Mouse (Mus musculus) cerebellum, adult 11 months (tissue): Measurements from ENCODE around the gene Stoml1.

Source experiments
- DNase-seq: peaks from one replicate; pipeline ENCODE4 v3.0.0; 2022

Gene Stoml1

GRCm38 (mm10) chr9:58253033-58253804, at the start of gene Stoml1:
TSS of gene Stoml1 (plus strand) at chr9:58253164.
- peak; percentile 89 for DNase-seq

GRCm38 (mm10) chr9:58203516-58204447, 49.2 kb upstream of the Stoml1 start, which contains the start of the genes Islr and Islr2:
TSS of gene Islr (minus strand) at chr9:58204306.
TSS of gene Islr2 (minus strand) at chr9:58204319.
- peak; percentile 16 for DNase-seq

DNA sequence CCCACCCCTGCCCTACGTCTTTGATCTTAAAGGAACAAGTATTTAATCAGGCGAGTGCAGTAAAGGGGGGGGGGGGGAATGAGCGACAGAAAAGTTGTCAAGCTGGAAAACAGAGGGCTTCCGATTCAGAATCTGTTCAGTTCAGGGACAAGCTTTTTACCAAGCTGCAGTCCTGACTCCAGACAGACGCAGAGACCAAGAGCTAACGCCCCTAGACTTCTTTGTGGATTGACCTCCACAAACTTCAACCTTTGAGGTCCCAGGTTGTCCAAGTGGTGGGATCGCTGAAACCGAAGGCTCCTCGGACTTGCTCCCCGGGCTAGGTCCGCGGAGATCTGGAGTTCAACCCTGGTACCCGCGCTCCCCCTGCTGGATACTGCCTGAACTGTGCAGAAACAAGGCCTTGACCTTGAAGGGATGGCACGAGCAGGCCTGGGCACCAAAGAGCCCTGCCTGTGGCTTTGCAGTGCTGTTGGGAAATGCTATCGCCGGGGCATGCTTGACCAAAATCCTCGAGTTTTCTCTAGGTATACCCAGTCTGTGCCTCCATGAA, 48.4 kb upstream of the Stoml1 start:
- peak; percentile 87 for DNase-seq

DNA sequence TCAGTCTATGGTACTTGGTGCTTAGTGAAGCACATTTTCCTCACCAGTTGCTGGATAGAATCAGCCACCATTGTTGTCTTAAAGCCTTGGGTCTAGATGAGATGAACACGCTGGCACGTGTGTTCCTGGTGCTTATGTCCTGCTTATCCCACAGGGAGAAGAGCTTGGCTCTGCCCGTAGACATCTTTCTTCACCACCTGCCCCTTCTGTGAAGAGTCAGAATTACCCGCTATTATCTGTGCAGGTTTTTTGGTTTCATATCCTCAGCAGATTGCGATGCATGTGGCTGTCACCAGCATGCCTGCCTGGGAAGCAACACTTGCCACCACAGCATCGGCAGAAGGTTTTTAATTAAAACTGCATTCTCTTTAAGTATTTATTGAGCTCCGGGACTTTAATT, 47.0 kb upstream of the Stoml1 start:
- DNase-seq: no peak

GRCm38 (mm10) chr9:58209462-58210303, 43.3 kb upstream of the Stoml1 start:
- DNase-seq: no peak

DNA sequence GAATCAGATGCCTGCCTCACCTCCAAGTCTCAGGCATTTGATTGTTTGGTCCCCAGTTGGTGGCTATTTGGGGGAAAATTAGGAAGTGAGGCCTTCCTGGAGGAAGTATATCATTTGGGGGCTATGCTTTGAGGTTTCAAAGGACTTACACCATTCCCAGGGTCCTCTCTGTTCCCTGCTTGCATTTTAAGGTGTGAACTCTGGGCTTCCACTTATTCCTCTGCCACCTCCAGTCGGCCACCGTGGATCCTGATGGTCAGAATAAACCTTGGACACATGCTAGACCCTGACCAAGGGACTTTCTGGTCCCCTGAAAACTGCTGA, 42.7 kb upstream of the Stoml1 start:
- no peak for DNase-seq

DNA sequence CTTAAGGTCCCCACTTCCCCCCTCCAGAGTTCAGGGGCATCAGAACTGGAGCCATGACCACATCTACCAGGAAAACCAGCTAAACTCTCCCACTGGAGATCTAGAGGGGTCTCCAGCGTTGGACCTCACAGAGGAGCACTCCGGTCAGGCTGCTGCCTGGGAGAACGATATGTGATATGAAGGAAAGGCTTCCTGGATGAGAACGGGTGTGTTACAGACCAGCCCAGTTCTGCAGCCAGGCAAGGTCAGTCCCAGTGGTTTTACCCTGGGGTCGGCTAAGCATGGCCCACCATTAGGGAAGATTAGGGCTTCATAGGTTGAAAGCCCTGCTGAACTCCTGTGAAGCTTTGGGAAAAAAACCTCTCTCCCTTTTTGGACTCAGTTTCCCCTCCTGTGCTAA, 39.6 kb upstream of the Stoml1 start:
- no peak for DNase-seq

- DNase-seq: no peak
Measured at GRCm38 (mm10) chr9:58213865-58214264, 39.1 kb upstream of the Stoml1 start.

DNA sequence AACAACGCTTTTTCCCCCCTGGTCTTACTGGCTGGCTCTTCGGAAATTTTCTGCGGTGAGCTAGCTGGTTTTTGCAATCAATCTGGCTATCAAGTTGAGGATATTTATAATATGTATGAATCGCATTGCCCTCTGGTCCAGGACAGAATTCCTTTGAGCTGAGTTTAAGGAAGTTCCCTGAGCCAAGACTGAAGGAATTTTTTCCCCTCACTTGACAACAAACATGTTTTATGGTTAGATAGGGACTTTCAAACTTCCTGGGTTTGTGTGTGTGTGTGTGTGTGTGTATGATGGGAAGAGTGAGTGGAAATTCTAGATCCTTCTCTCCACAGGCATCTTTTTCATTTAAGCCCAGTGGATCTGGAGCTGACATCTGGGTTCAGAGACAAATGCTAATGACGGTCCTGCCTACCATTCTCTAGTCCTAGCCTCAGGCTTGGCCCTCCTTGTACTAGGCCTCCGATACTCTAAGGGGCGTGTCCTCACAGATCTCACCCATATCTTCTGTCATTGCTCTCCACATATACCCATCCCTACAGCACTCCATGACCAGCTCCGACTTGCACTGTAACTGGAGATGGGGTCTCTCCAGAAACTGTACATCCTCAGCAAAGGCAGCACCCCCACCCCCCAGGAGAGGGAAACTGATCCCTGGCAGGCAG, 38.3 kb upstream of the Stoml1 start:
- no peak for DNase-seq

GRCm38 (mm10) chr9:58216402-58216801, 36.6 kb upstream of the Stoml1 start:
- DNase-seq: no peak

- DNase-seq: no peak
Measured at GRCm38 (mm10) chr9:58218539-58218938, 34.4 kb upstream of the Stoml1 start.

DNA sequence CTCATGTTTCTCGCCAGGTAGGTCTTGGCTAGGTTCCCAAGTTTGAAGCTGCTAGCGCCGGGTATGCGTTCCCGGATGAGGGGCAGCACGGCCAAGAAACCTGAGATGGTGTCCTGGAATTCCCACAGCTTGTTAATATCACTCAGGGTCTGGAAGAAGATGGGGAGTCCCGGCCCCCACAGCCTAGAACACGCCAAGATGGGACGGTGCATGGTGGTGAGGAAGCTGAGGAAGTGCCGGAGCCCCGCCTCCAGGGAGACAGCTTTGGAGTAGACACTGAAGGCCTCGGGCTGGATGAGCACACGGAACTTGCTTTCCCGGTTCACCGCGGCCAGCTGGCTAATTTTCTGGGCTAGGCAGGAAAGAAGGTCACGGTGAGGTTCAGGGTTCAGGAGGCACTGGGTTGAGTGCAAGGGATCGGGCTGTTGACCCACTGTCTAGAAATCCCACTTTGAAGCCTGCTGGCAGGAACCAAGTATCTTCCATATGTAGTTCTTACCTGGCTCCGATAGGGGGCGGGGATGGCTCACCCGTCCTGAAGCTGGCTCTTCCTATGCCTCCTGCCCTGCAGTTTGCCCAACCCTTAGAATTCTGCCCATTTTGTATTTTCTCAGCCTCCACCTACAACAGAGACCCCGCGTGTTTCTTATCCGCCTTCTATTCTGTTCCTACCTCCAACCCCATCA, 32.6 kb upstream of the Stoml1 start:
- peak; percentile 25 for DNase-seq

DNA sequence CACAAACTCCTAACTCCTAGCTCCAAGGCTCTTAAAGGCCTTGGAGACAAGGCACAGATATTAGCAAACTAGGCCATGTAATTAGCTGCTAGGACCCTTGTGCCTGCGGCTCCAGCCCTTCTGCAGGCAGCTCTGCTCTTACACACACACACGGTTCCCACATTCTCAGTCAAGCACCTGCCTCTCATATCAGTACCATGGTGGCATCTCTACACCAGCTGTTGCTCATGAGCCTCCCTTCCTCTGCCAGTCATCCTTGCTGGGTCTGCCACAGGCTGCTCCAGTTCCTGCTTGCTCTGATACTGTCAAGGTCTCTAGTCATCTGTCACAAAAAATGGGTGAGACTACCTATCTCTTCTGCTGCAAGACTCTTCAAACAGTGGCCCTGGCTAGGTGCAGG, 28.6 kb upstream of the Stoml1 start:
- DNase-seq: no peak

DNA sequence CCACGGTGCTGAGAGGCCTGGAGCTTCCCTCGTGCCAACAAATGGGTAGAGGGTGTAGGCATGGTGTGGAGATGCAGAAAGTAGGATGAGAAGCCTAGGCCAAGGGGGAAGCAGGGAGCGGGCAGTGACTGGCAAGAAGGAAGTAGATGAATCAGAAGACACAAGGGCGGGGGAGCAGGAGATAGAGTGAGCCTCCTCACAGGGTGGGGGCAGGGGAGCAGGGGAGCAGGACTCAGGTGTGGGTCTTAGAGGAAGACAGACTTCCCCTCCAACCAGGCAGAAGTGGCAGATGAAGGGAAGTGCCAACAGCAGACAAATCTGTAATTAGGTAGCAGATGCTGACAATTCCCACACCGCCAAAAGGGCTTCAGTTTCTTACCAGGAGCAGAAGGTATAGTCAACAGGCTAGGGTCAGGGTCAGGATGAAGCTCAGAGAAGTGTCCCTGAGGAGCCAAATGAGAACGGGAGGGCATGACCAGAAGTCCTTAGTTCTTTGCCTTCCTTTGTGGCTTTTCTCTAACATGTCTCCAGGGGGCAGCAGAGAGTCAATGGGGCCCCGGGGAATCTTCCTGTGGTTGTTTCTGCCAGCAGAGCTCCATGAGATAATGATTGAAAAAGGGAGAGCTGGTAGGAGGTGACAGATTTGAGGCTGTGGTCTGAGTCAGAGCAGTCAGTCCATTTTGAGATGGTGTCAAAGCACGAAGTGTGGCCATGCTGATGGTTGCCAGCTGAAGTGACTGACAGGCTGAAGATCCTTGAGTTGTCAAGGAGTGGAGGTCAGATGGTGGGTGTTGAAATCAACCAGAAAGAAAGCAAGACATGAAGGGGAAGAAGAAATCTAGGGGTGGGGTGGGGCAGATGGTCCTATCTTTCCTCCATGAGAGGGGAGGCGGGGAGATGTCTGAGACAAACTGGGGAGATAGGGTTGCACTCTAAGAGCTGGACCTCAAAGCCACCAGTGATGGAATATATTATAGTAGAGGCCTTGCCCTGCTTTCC, 26.8 kb upstream of the Stoml1 start:
- DNase-seq: peak; percentile 33

DNA sequence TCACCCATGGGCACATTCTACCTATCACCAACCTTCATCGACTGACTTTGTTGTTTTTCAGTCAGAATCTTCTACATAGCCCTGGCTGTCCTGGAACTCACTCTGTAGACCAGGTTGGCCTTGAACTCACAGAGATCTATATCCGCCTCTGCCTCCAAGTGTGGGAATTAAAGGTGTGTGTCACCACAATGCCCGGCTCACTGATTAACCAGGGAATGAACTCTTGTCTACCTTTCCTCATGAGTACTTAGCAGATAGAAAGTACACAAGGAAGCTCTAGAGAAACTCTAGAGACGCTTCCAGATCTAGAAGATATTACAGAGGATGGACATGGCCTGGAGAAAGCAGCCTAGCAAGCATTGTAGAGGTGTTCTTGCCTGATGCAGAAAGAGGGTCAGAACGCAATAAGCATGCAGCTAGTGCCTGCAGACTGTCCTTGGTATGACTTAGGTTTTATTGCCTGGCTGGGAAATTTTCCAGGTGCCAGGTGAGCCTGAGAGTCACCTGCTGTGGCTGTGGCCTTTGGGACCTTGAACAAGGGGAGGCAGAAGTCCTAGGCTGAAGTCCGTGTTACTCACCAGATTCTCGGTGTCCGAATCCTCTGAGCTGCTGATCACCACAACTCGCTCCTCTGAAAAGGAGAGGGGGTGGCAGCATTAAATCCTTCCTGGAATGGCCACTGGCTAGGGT, 24.0 kb upstream of the Stoml1 start:
- DNase-seq: no peak

DNA sequence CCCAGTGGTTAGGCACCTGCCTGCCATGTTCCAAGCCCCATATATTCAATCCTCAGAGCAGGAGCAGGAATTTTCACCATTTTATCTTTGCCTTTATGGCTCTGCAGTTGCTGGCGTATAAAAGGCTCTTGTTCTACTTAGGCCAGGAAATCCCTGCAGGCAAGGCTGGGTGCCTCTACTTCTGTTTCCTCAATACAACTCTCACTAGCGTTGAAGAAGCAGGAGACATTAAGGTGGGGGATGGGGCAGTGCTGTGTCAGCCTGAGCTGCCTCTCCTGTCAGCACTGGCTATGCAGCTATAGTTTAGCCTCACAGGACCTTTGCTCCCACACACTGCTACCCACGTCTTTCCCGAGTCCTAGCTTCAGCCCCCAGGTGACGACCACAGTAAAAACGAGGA, 21.2 kb upstream of the Stoml1 start:
- DNase-seq: no peak

DNA sequence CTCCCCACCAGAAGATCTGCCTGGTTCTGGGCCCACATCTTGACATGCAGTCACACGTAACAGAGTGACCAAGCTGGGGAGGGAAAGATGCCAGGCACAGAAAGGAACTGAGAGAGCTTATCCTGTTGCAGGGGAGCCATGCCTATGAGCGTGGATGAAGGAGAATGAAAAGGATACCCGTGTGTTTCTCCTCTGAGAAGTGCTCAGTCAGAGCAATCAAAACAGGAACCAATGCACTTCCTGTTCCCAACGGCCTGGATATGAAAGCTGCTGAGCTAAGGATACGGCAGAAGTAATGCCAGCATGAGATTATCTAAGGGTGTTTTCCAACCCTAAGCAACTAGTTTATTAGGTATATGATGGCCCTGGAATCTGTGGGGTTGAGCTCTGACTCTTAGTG, 20.6 kb upstream of the Stoml1 start:
- no peak for DNase-seq

GRCm38 (mm10) chr9:58234502-58235015, 18.4 kb upstream of the Stoml1 start:
- DNase-seq: no peak

DNA sequence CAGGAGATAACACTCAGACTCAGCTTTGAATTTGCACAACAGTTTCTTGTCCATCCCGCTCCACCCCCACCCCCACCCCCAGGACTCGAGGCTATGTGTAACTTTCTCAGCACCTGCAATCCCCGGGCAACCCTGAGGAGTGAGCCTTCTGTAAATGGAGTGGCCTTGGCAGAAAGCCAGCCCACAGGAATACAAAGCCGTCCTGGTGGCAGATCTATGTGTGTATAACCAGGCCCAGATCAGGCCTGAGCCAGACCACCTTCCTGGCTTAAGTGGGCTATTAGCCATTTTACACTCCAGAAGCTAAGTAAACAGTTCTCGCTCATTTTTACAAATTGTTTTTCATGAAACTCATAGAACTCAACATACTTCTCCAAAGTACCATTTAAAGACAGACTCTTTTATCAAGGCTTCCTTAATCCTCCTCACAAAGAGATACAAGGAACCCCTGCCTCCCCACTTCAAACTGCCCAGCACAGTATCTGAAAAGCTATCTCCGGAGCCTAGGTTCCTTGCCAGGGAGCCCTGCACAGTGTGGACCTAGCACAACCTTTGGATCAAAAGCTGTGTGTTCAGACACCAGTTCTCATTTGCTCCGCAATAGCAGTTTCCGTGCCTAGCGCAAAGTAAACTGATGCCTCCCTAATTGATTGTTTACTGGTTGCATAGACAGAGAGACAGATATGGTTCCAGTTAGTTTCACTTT, 11.0 kb upstream of the Stoml1 start:
- DNase-seq: no peak
